Comparison of ENCODE assay signal across 14 mouse cellular contexts in the genomic region with DNA sequence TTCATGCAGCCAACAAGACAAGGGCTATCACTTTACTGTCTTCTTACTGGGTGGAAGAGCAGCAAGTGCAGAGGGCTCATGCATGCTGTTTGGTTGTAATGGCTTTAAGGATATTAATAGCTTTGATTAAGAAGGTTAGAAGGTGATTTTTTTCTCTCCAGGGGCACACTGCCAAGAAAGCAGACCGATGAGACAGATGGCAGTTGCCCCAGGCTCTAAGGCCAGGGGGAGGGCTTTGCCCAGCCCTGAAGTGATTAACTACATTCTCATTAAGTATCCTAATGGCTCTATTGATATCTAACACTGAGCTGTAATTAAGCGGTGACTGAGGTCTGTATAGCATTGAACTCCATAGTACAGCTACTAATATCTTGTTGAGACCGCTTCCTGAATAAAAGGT.
DNase-seq lines count a peak whose midpoint lies in the region; ATAC-seq lines count a peak whose summit lies in the region.
"Had no signal": no experiment of that assay in that cellular context is flagged by ENCODE, and none has a peak within 500 bp of the region (broad histone marks: within the 10 kb centered on the region; RNA-seq: fewer than 3 reads in every experiment).

No protein-coding gene starts in this region.

- H3K4me3 ChIP-seq in embryonic facial prominence, embryonic 14.5 days (ENCODE audit: low read depth, low read length), result no peak overlapping the region
- no peak overlapping the region for H3K4me3 ChIP-seq in embryonic facial prominence, embryonic 10.5 days
- no peak overlapping the region for H3K4me3 ChIP-seq in hindbrain, embryonic 13.5 days
- no peak overlapping the region for H3K4me3 ChIP-seq in hindbrain, embryonic 16.5 days (ENCODE audit: low read length)
- H3K4me3 ChIP-seq: heart, embryonic 15.5 days; limb, embryonic 13.5 days; midbrain, embryonic 15.5 days had no signal

- no peaks in the 10 kb centered on the region for H3K9me3 ChIP-seq in embryonic facial prominence, embryonic 14.5 days (ENCODE audit: control insufficient read depth, low read length)
- no peaks in the 10 kb centered on the region for H3K9me3 ChIP-seq in embryonic facial prominence, embryonic 10.5 days
- H3K9me3 ChIP-seq in hindbrain, embryonic 13.5 days, result no peaks in the 10 kb centered on the region
- H3K9me3 ChIP-seq in hindbrain, embryonic 16.5 days (ENCODE audit: control insufficient read depth, low read length), result no peaks in the 10 kb centered on the region
- H3K9me3 ChIP-seq: G1E; heart, embryonic 15.5 days; limb, embryonic 13.5 days; midbrain, embryonic 15.5 days had no signal

- no peaks in the 10 kb centered on the region for H3K4me1 ChIP-seq in embryonic facial prominence, embryonic 14.5 days (ENCODE audit: control insufficient read depth, insufficient read depth, low read length)
- H3K4me1 ChIP-seq in embryonic facial prominence, embryonic 10.5 days, result no peaks in the 10 kb centered on the region
- H3K4me1 ChIP-seq in hindbrain, embryonic 13.5 days (replicated peaks), result peaks cover 10% of the 10 kb centered on the region; the same call in 1 of the 2 replicates
- H3K4me1 ChIP-seq in hindbrain, embryonic 16.5 days (ENCODE audit: control insufficient read depth, insufficient read depth, low read depth, low read length), result no peaks in the 10 kb centered on the region
- H3K4me1 ChIP-seq: limb, embryonic 13.5 days; midbrain, embryonic 15.5 days had no signal

- 83% methylated on average over 3 of the region's 3 CpGs for WGBS in embryonic facial prominence, embryonic 14.5 days
- WGBS in embryonic facial prominence, embryonic 10.5 days, result 85% methylated on average over 3 of the region's 3 CpGs
- 39% methylated on average over 3 of the region's 3 CpGs for WGBS in hindbrain, embryonic 13.5 days
- WGBS in hindbrain, embryonic 16.5 days, result 33% methylated on average over 3 of the region's 3 CpGs

- peaks cover 100% of the 10 kb centered on the region for H3K36me3 ChIP-seq in embryonic facial prominence, embryonic 14.5 days (ENCODE audit: control insufficient read depth, insufficient read depth, low read length)
- peaks cover 100% of the 10 kb centered on the region for H3K36me3 ChIP-seq in embryonic facial prominence, embryonic 10.5 days (replicated peaks)
- peaks cover 93% of the 10 kb centered on the region for H3K36me3 ChIP-seq in hindbrain, embryonic 13.5 days
- peaks cover 38% of the 10 kb centered on the region for H3K36me3 ChIP-seq in hindbrain, embryonic 16.5 days (ENCODE audit: control insufficient read depth, insufficient read depth, low read length)
- H3K36me3 ChIP-seq: G1E had no signal

- no peak overlapping the region for H3K9ac ChIP-seq in embryonic facial prominence, embryonic 14.5 days (ENCODE audit: low read depth, low read length)
- H3K9ac ChIP-seq in hindbrain, embryonic 13.5 days, result no peak overlapping the region
- H3K9ac ChIP-seq in hindbrain, embryonic 16.5 days (ENCODE audit: low read depth, low read length), result no peak overlapping the region
- H3K9ac ChIP-seq: heart, embryonic 15.5 days; limb, embryonic 13.5 days; lung, embryonic 14.5 days; midbrain, embryonic 15.5 days had no signal

- H3K27ac ChIP-seq in embryonic facial prominence, embryonic 14.5 days (replicated peaks; ENCODE audit: low read depth, low read length), result no peak overlapping the region
- H3K27ac ChIP-seq in embryonic facial prominence, embryonic 10.5 days (replicated peaks), result no peak overlapping the region
- H3K27ac ChIP-seq in hindbrain, embryonic 13.5 days, result 0 out of 2 replicates have a peak overlapping the region, but pooled peaks have one; percentile 30
- no peak overlapping the region for H3K27ac ChIP-seq in hindbrain, embryonic 16.5 days (ENCODE audit: low read depth, low read length)
- H3K27ac ChIP-seq: heart, embryonic 15.5 days; limb, embryonic 13.5 days; midbrain, embryonic 15.5 days had no signal

- H3K27me3 ChIP-seq in embryonic facial prominence, embryonic 14.5 days (replicated peaks; ENCODE audit: control insufficient read depth, insufficient read depth, low read length), result no peaks in the 10 kb centered on the region
- H3K27me3 ChIP-seq in embryonic facial prominence, embryonic 10.5 days (replicated peaks; ENCODE audit: low read depth, poor library complexity, severe bottlenecking), result no peaks in the 10 kb centered on the region
- H3K27me3 ChIP-seq in hindbrain, embryonic 13.5 days, result no peaks in the 10 kb centered on the region
- no peaks in the 10 kb centered on the region for H3K27me3 ChIP-seq in hindbrain, embryonic 16.5 days (replicated peaks; ENCODE audit: control insufficient read depth, insufficient read depth, low read length)
- H3K27me3 ChIP-seq: heart, embryonic 15.5 days; limb, embryonic 13.5 days; midbrain, embryonic 15.5 days had no signal

- no peak for ATAC-seq in embryonic facial prominence, embryonic 14.5 days (ENCODE audit: low read depth)
- ATAC-seq in hindbrain, embryonic 13.5 days (ENCODE audit: low FRiP score), result peak; percentile 74; the same call in 1 of the 2 replicates
- ATAC-seq in hindbrain, embryonic 16.5 days, result no peak
- no peak for ATAC-seq in erythroid progenitor cell, adult 5-6 weeks (replicated peaks; ENCODE audit: low FRiP score, poor library complexity, severe bottlenecking)
- ATAC-seq: midbrain, embryonic 15.5 days had no signal

- peak; percentile 9 for DNase-seq in embryonic facial prominence, embryonic 14.5 days (ENCODE audit: low spot score)
- no peak for DNase-seq in embryonic facial prominence, embryonic 10.5 days (ENCODE audit: low spot score)
- DNase-seq in cerebellum, adult 11 months, result peak; percentile 83
- DNase-seq in gastrocnemius, postnatal 10 days, result peak; percentile 17
- DNase-seq in frontal cortex, postnatal 10 days (ENCODE audit: low spot score in 2 of 2), result no peak
- DNase-seq: kidney, adult 2 months; lung, embryonic 14.5 days had no signal

- no peak overlapping the region for H3K4me2 ChIP-seq in embryonic facial prominence, embryonic 14.5 days (ENCODE audit: low read depth, low read length)
- no peak overlapping the region for H3K4me2 ChIP-seq in hindbrain, embryonic 13.5 days
- no peak overlapping the region for H3K4me2 ChIP-seq in hindbrain, embryonic 16.5 days (ENCODE audit: low read length)
- H3K4me2 ChIP-seq: heart, embryonic 15.5 days; limb, embryonic 13.5 days; lung, embryonic 14.5 days; midbrain, embryonic 15.5 days had no signal

Comparison
In these comparisons a context has a peak if more than half of its experiments do, and no peak if none do; other contexts are left out.
1. DNase-seq: peak in embryonic facial prominence, embryonic 14.5 days (single experiment), cerebellum, adult 11 months (single experiment) and gastrocnemius, postnatal 10 days (single experiment); none in embryonic facial prominence, embryonic 10.5 days (single experiment) and frontal cortex, postnatal 10 days (0 of 2).